Mouse (Mus musculus) small intestine, adult 2 months (tissue): ENCODE results near the gene BC005624.

Experiments used
- CTCF ChIP-seq: fragments of 200-500 bp; IDR thresholded peaks from 2 replicates; pipeline ENCODE4 v1.5.1; 2012; ENCODE audit warnings: low read depth, mild to moderate bottlenecking, control low read depth, inconsistent platforms, low read length, moderate library complexity, mixed read lengths; ENCODE audit not compliant: insufficient replicate concordance, insufficient read length; ENCODE audit errors: extremely low read depth
- POLR2A ChIP-seq: fragments of 200-500 bp; IDR thresholded peaks from 2 replicates; pipeline ENCODE4 v1.6.1; 2012; ENCODE audit warnings: low read depth, mild to moderate bottlenecking, control low read depth, inconsistent platforms, low read length, moderate library complexity

GRCm38 (mm10) chr2:30933032-30933431, 49.0 kb downstream of the BC005624 start:
- TF ChIP-seq POLR2A (no peak), CTCF (no peak)
